Mouse (Mus musculus): ENCODE results near the gene Ifrd2. TPM values are rescaled to one million over a fixed set of nuclear protein-coding genes. Genes with fewer than 3 reads are reported as not detected.
"Not testable (repeated sequence)": the region's sequence is repeated elsewhere in the genome, so short reads cannot be mapped to it uniquely, and the experiment has no call there.

Ifrd2 gene
- total RNA-seq, 2 experiments from 2014 or later: 33.5 to 42.7 TPM

- intact Hi-C loops (cut with DNase I; ENCODE audit: low total_unique reads): no loop called here
- no peak for DNase-seq
Observed at GRCm38 (mm10) chr9:107550491-107551116, 36.8 kb upstream of the Ifrd2 start.

DNA sequence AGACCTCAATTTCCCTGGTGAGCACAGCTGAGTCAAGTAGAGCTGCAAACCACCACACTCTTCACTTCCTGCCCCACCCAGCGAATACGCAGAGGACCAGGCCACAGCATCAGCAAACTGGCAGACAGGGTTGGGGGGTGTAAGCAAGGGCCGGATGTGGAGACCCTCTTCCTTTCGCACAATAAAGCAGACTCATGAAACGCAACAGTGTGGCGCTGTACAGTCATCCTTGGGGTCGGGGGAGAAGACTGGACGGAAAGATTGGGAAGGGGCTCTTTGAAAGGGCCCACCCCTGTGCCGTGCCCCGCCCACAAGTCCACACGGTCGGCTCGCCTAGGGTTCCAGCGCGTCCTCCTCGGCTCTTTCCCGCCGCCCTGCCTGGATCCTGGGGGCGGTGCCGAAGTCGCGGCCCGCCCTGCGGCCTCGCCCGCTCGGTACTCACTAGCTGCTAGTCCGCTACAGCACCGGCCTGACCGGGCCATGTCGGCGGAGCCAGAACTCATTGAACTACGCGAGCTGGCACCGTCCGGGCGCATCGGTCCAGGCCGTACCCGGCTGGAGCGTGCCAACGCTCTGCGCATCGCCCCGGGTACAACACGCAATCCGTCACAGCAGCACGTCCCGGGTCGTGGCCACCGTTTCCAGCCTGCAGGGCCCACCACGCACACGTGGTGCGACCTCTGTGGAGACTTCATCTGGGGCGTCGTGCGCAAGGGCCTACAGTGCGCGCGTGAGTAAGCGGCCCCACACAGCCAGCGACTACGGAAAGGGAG, 36.1 kb upstream of the Ifrd2 start, which contains the start of gene Rassf1:
Gene Rassf1, plus strand, starts transcription at position 439 of the 773 bp plus-strand sequence.
- intact Hi-C loops (cut with DNase I; ENCODE audit: low total_unique reads): no loop called here
- peak; percentile 78 for DNase-seq

- intact Hi-C loops (cut with DNase I; ENCODE audit: low total_unique reads): no loop called here
- DNase-seq: no peak
Observed at GRCm38 (mm10) chr9:107551890-107552355, 35.5 kb upstream of the Ifrd2 start.

DNA sequence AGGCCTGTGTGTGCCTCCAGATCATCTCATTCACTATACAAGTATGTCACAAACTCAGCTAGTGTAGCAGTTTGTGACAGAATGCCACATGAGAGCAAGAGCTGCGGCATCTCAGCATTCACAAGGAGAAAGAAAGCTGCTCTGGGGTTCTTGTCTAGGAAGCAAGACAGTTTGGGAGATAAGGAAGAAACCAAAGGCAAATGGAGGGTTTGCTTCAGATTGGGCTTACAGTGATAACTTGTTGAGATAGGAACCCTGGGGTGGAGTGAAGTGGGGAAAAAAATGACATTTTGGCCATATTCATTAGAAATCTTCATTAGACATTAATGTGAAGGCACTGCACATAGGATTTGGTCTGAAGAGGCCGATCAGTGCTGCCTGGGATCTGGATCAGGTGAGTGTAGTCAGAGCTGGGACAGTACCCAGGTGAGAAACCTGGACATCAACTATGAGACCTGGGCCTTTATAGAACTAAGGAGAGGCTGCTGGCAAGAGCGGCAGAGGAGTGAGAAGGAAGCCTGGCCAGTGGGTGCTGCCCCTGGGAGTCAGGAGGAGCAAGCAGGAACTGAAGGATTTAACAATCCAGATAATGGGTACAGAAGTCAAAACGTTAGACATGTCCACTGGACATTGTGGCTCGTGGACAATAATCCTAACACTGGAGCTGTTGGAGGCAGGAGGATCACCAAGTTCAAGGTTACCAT, 34.6 kb upstream of the Ifrd2 start:
- intact Hi-C loops (cut with DNase I; ENCODE audit: low total_unique reads): no loop called here
- no peak for DNase-seq

DNA sequence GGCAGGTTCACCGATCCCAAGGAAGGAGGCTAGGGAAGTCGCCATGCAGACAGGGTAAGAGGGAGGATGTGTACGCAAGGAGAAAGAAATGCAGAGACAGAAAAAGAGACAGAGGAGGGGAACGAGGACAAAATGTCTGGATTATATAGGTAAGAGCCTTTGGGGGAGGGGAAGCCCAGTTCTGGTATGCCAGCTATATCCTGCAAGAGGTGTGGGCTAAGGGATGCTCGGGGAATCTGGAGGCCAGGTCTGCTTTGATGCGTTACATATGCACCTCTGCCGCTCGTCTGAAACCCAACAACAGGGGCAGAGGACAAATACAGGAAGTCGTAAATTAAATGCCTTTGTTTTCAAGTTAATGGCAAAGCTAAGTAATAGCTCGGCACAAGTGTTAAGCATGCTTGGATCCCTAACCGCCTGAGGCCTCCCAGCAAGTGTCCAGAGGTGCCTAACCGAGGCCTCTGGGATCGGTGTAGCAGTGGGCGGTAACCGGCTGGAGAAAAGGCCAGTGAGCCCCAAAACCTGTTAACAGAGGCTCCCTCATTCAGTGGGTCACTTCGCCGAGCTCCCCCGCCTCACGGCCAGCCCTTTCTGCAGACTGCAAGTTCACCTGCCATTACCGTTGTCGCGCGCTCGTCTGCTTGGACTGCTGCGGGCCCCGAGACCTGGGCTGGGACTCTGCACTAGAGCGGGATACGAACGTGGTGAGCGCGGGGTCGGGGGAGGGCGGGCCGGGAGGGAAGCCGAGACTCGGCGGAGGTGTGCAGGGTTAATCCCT, 33.7 kb upstream of the Ifrd2 start:
- DNase-seq: no peak

DNA sequence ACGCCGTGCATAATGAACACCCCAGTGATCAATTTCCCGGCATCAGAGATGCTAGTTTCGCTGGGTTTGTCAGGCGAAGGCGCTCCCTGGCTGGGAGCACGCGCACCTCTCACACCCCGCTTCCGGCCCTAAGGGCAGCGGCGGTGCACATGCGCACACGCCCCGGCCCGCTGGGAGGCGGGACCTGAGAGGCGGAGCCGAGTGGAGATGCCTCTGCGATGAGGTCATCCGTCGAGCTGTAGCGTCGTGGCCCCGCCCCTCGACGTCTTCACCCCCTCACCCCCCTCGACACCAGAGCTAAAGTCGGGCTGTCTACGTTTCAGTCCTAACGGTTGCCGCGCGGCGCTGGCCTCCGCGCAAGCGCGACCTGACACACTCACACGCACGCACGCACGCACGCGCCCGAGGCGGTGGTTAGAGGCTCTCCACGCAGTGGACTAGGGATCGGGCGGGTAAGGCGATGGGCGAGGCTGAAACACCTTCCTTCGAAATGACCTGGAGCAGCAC, 33.1 kb upstream of the Ifrd2 start:
- peak; percentile 95 for DNase-seq
- intact Hi-C loops (cut with DNase I; ENCODE audit: low total_unique reads): no loop called here

More for the DNA sequence above, 33.7 kb upstream of the Ifrd2 start:
- intact Hi-C loops (cut with DNase I; ENCODE audit: low total_unique reads): no loop called here

DNA sequence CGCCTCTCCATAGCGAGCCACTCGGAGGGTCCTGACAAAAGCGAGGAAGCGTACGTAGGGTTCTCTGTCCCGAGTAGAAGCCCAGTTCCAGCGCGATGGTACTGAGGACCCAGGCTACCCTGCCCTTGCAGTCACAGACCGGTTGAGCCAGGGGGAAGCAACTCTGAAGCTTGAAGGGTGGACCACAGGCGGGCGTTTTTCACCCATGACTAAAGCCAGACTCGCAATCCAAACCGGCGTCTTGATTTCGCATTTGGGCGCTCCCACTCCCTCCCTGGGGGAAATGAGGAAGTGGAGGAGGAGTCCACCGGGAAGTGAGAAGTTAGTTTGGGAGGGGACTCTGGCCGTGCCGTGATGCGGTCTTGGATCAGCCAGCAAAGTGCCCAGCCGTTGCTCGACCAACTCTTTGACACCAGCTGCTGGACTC, 32.4 kb upstream of the Ifrd2 start:
- intact Hi-C loops (cut with DNase I; ENCODE audit: low total_unique reads): no loop called here
- DNase-seq: peak; percentile 70

GRCm38 (mm10) chr9:107555701-107556100, 31.7 kb upstream of the Ifrd2 start:
- intact Hi-C loops (cut with DNase I; ENCODE audit: low total_unique reads): no loop called here
- no peak for DNase-seq

GRCm38 (mm10) chr9:107556346-107556745, 31.1 kb upstream of the Ifrd2 start:
- intact Hi-C loops (cut with DNase I; ENCODE audit: low total_unique reads): no loop called here
- DNase-seq: no peak

DNA sequence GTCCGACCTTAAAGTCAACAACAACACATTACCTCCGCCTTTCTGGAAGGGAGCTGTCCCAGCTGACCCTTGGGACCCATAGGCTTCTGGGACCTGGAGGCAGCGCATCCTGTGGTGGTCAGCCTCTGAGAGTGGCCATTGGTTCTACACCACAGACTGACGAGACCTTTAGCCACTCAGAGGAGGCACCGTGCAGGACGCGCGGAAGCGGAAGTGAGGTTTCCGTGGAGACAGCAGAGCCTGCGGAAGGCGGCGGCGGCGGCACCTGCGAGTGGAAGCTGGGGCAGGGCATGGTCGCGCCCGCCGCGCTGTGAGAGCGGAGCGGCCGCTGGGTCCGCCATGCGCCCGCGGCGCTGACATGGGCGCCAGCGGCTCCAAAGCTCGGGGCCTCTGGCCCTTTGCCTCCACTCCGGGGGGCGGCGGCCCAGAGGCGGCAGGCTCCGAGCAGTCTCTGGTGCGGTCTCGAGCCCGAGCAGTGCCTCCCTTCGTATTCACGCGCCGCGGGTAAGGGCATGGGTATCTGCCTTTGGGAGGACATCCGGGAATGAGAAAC, 24.3 kb upstream of the Ifrd2 start, which contains the start of gene Tusc2:
Gene Tusc2, plus strand, starts transcription at position 227 of the 553 bp plus-strand sequence.
- intact Hi-C loops (cut with DNase I; ENCODE audit: low total_unique reads): no loop called here
- DNase-seq: peak; percentile 94

DNA sequence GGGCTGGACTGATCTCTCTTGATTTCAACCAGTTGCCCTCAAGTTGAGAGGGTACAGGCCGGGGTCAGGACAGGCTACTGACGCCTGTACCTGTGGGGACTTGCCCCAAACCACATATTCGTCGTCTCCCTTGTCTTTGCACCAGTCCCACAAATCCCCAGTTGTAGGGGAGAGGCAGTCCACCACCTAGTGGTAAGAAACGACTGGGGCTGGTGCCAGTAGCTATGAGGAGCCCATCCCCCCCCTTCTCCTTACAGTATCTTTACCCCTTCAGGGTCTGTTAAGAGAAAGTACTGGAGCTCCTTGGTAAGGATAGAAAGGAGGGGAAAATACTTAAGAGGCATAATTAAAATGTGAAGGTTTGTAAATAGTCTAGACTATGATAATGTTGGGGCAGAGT, 21.9 kb upstream of the Ifrd2 start:
- intact Hi-C loops (cut with DNase I; ENCODE audit: low total_unique reads); DNase-seq: not testable (repeated sequence)

DNA sequence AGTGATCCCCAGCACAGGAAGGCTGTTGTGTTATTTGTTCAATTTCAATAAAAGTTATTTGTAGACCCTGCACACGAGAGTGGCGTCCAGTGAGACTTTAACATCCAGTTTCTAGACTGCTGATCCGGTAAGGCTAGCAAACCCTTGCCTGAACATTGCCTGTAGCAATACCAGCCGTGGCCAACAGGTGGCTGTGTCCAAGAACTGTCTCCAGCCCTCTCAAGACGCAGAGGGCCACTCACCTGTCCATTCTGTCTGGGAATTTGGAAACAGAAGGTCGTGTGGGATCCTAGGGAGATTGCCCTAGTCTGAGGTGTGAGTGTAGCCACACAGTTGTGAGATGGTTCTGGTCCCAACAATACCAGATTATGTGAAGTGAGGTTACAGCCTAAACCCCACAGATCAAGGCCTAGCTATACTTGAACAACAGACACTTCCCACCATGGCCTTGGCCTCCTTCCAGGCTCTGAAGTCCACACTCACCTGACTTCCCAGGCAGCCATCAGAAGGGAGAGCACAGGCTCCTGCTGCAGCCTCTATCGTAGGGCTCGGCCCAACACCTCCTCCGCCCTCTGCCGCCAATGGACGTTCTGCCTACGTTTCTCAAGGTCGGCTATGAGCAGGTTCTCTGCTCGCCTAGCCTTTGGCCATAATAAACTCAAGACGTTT, 21.3 kb upstream of the Ifrd2 start:
- DNase-seq: peak; percentile 80
- intact Hi-C loops (cut with DNase I; ENCODE audit: low total_unique reads): no loop called here

GRCm38 (mm10) chr9:107566855-107567254, 20.6 kb upstream of the Ifrd2 start:
- DNase-seq: no peak
- intact Hi-C loops (cut with DNase I; ENCODE audit: low total_unique reads): no loop called here

GRCm38 (mm10) chr9:107567702-107568319, 19.6 kb upstream of the Ifrd2 start, which contains the start of gene Hyal2:
Gene Hyal2 (plus strand): TSS chr9:107567945.
- DNase-seq: no peak
- intact Hi-C loops (cut with DNase I; ENCODE audit: low total_unique reads): no loop called here

DNA sequence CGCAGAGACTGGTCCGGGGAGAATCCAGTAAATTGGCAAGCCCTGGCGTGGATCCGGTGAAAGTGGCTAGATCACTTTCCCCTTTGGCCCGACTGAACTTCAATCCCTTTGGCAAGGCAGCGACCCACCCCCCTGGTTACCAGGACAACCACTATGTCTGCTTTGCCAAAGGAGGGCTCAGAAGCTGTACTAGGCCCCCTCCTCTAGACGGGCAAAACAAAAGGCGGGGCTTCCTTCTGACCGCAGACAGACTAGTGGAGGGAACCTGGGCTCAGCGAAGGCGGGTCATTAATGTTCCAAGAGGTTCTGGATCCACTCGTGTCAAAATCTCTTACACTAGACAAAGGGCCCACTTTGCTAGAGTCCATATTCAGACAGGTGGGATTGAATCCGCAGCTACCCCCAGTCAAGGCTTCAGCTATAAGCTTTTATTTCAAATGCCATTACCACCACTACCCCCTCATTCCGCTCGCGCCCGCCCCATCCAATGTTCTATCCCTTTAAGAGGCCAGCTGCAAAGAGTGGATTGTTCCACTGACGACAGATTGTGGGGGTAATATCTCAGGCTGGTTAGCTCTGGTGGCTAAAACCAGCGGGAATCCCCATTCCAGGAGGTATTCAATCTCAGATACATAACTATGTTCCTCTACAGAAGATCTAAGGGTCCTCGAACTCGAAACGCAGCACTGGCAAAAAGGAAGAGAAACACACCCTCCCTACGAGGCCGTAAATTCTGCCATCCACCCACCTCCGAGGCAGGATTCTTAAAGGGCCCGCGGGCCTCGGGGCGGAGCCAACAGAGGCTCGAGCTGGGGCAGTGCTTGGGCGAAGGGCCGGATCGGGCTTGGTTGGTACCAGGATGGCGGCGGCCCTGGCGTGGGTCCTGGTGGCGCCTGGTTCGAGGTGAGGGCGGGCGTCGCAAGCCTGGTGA, 18.8 kb upstream of the Ifrd2 start:
- intact Hi-C loops (cut with DNase I; ENCODE audit: low total_unique reads): no loop called here
- peak; percentile 85 for DNase-seq

DNA sequence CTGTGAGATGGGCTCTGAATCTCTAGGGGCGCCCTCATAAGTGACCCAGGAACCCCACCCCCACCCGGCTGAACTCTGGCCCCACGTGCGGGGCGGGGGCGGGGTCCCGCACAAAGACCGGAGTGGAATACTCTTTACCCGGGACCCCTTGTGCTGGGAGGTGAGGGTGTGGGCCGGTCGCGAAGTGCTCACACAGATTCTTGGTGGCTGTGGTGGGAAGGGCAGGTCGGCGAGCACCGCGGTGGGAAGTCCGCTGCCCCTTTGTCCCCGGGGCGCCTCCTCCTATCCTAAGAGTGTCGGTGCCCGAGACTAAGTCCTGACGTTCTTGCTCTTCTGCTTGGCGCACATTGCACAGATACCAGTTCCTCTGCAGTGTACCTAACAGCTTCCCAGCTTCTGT, 18.2 kb upstream of the Ifrd2 start:
- DNase-seq: no peak
- intact Hi-C loops (cut with DNase I; ENCODE audit: low total_unique reads): no loop called here

DNA sequence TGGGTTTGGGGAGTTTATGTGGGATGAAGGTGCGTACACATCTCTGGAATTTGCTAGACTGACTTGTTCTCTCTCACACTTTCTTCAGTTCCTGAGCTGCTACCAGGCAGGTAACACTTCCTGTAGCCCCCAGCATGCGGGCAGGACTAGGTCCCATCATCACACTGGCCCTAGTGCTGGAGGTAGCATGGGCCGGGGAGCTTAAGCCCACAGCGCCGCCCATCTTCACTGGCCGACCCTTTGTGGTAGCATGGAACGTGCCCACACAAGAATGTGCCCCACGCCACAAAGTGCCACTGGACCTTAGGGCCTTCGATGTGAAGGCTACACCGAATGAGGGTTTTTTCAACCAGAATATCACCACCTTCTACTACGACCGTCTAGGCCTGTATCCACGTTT, 17.4 kb upstream of the Ifrd2 start:
- intact Hi-C loops (cut with DNase I; ENCODE audit: low total_unique reads): no loop called here
- DNase-seq: no peak
